Mouse (Mus musculus) MEL (cell line): Measurements from ENCODE around the gene Nubpl. TPM values are rescaled to one million over a fixed set of nuclear protein-coding genes. Genes with fewer than 3 reads are reported as not detected.

ENCODE experiments used
- DNase-seq: peaks from one replicate; pipeline ENCODE4 v3.0.0; 2011; ENCODE audit warnings: low read depth, low spot score
- H3K27ac ChIP-seq: 2 replicates; pipeline ENCODE4 v1.5.1; 2012; ENCODE audit warnings: low read depth, mild to moderate bottlenecking, control low read depth, low read length, moderate library complexity; ENCODE audit not compliant: control insufficient read depth
- H3K27me3 ChIP-seq, 2 experiments: fragments of 150-350 bp in 1 of 2; sonication (generic) in 1 of 2; 2 replicates each; pipeline ENCODE4 v1.6.1; 2012; ENCODE audit warnings: low read length in 2 of 2, mild to moderate bottlenecking in 2 of 2, improper control_type of control experiment in 1 of 2, moderate library complexity in 1 of 2; ENCODE audit not compliant: insufficient read depth in 2 of 2, control insufficient read depth in 1 of 2
- H3K36me3 ChIP-seq, 2 experiments: 2 replicates each; pipeline ENCODE4 v1.6.1; 2012 to 2014; ENCODE audit warnings: low read length in 2 of 2, improper control_type of control experiment in 1 of 2, inconsistent platforms in 1 of 2, mild to moderate bottlenecking in 1 of 2; ENCODE audit not compliant: insufficient read depth in 2 of 2, control insufficient read depth in 1 of 2
- H3K4me1 ChIP-seq, 2 experiments: fragments of 150-350 bp in 1 of 2; sonication (generic) in 1 of 2; 2 replicates each; pipeline ENCODE4 v1.6.1; 2012; ENCODE audit warnings: low read length in 2 of 2, improper control_type of control experiment in 1 of 2, mild to moderate bottlenecking in 1 of 2; ENCODE audit not compliant: insufficient read depth in 2 of 2, control insufficient read depth in 1 of 2
- H3K4me3 ChIP-seq, 2 experiments: fragments of 150-350 bp in 1 of 2; sonication (generic) in 1 of 2; 2 replicates each; pipeline ENCODE4 v1.5.1; 2012; ENCODE audit warnings: low read depth in 2 of 2, low read length in 2 of 2, mild to moderate bottlenecking in 2 of 2, moderate library complexity in 2 of 2, control low read depth in 1 of 2, improper control_type of control experiment in 1 of 2; ENCODE audit not compliant: control insufficient read depth in 1 of 2, insufficient read depth in 1 of 2
- H3K79me2 ChIP-seq: 2 replicates; pipeline ENCODE4 v1.6.1; 2012; ENCODE audit warnings: mild to moderate bottlenecking, low read length, moderate library complexity; ENCODE audit not compliant: control insufficient read depth, poor library complexity, insufficient read depth
- H3K9ac ChIP-seq: 2 replicates; pipeline ENCODE4 v1.6.1; 2012; ENCODE audit warnings: low read depth, mild to moderate bottlenecking, control low read depth, low read length, moderate library complexity; ENCODE audit not compliant: control insufficient read depth, poor library complexity, severe bottlenecking
- H3K9me3 ChIP-seq: fragments of 150-350 bp; sonication (generic); replicated peaks from 2 replicates; pipeline ENCODE4 v1.6.1; 2012; ENCODE audit warnings: mild to moderate bottlenecking, low read length, improper control_type of control experiment, moderate library complexity; ENCODE audit not compliant: insufficient read depth
- CTCF ChIP-seq, 3 experiments: IDR thresholded peaks in 2 of 3; conservative IDR thresholded peaks in 1 of 3; 2 replicates each; pipeline ENCODE4 v1.5.1; 2011 to 2012; ENCODE audit warnings: low read length in 3 of 3, low read depth in 2 of 3, mild to moderate bottlenecking in 2 of 3, improper control_type of control experiment in 1 of 3, inconsistent platforms in 1 of 3, mixed read lengths in 1 of 3, moderate library complexity in 1 of 3; ENCODE audit not compliant: control insufficient read depth in 1 of 3, insufficient read depth in 1 of 3, poor library complexity in 1 of 3, severe bottlenecking in 1 of 3
- EP300 ChIP-seq, 2 experiments: IDR thresholded peaks; 2 replicates each; pipeline ENCODE4 v1.6.1; 2011; ENCODE audit warnings: improper control_type of control experiment in 2 of 2, low read length in 2 of 2, low read depth in 1 of 2, mild to moderate bottlenecking in 1 of 2
- ETS1 ChIP-seq: IDR thresholded peaks from 2 replicates; pipeline ENCODE4 v1.6.1; 2012; ENCODE audit warnings: low read depth, mild to moderate bottlenecking, inconsistent platforms, low read length, improper control_type of control experiment, moderate library complexity
- GATA1 ChIP-seq: IDR thresholded peaks from 2 replicates; pipeline ENCODE4 v1.6.1; 2011; ENCODE audit warnings: low read depth, low read length, improper control_type of control experiment
- MAFK ChIP-seq: IDR thresholded peaks from 2 replicates; pipeline ENCODE4 v1.6.1; 2011; ENCODE audit warnings: low read depth, mild to moderate bottlenecking, low read length, improper control_type of control experiment, borderline replicate concordance
- MEF2A ChIP-seq: IDR thresholded peaks from 2 replicates; pipeline ENCODE4 v1.6.1; 2014; ENCODE audit warnings: low read depth, mild to moderate bottlenecking, inconsistent platforms, low read length, improper control_type of control experiment; ENCODE audit not compliant: poor library complexity, insufficient replicate concordance, severe bottlenecking; ENCODE audit errors: extremely low read depth
- NELFE ChIP-seq: IDR thresholded peaks from 2 replicates; pipeline ENCODE4 v1.6.1; 2011; ENCODE audit warnings: low read depth, low read length, improper control_type of control experiment
- POLR2AphosphoS5 ChIP-seq: IDR thresholded peaks from 2 replicates; pipeline ENCODE4 v1.6.1; 2012; ENCODE audit warnings: low read depth, borderline replicate concordance, mild to moderate bottlenecking, inconsistent platforms, low read length, moderate library complexity, mixed read lengths
- RCOR1 ChIP-seq: IDR thresholded peaks from 2 replicates; pipeline ENCODE4 v1.6.1; 2012; ENCODE audit warnings: low read depth, mild to moderate bottlenecking, inconsistent platforms, low read length, improper control_type of control experiment
- TAL1 ChIP-seq: IDR thresholded peaks from 2 replicates; pipeline ENCODE4 v1.6.1; 2012; ENCODE audit warnings: mild to moderate bottlenecking, inconsistent platforms, low read length, moderate library complexity, mixed read lengths
- TCF12 ChIP-seq: IDR thresholded peaks from 2 replicates; pipeline ENCODE4 v1.6.1; 2014; ENCODE audit warnings: low read depth, mild to moderate bottlenecking, inconsistent platforms, low read length, improper control_type of control experiment, moderate library complexity
- UBTF ChIP-seq: IDR thresholded peaks from 2 replicates; pipeline ENCODE4 v1.6.1; 2012; ENCODE audit warnings: low read depth, mild to moderate bottlenecking, inconsistent platforms, low read length, improper control_type of control experiment, moderate library complexity, borderline replicate concordance; ENCODE audit not compliant: insufficient read depth
- USF2 ChIP-seq, 2 experiments: IDR thresholded peaks; 2 replicates each; pipeline ENCODE4 v1.6.1; 2011 to 2012; ENCODE audit warnings: improper control_type of control experiment in 2 of 2, low read length in 2 of 2, borderline replicate concordance in 1 of 2, inconsistent platforms in 1 of 2, low read depth in 1 of 2, mild to moderate bottlenecking in 1 of 2; ENCODE audit not compliant: insufficient read depth in 1 of 2
- ZKSCAN1 ChIP-seq: IDR thresholded peaks from 2 replicates; pipeline ENCODE4 v1.6.1; 2012; ENCODE audit warnings: low read depth, mild to moderate bottlenecking, inconsistent platforms, low read length, improper control_type of control experiment, moderate library complexity
- ZNF384 ChIP-seq: IDR thresholded peaks from 2 replicates; pipeline ENCODE4 v1.6.1; 2012; ENCODE audit warnings: low read depth, mild to moderate bottlenecking, inconsistent platforms, low read length, improper control_type of control experiment
- polyA plus RNA-seq, 2 experiments: library from polyadenylated mRNA; stranded (reverse) in 1 of 2; unstranded in 1 of 2; fragments of >175 nt in 1 of 2; fragments of >200 nt in 1 of 2; gene quantifications; 2 replicates each; pipeline versions ENCODE4 v1.2.1 to v1.2.4; 2012; ENCODE audit warnings: low replicate concordance in 2 of 2, low read depth in 1 of 2; ENCODE audit not compliant: insufficient read length in 2 of 2, insufficient read depth in 1 of 2, missing spikeins in 1 of 2
- total RNA-seq: library from RNA; depleted of rRNA; stranded (reverse); fragments of 300-350 nt; gene quantifications from 2 replicates; pipeline ENCODE4 v1.2.3, GENCODE M21; 2012

The Nubpl gene
- total and polyA plus RNA-seq, 3 experiments = 4.7 to 5.2 TPM; not detected in 1

- TF ChIP-seq EP300 (IDR thresholded peaks at IDR 0.05; ENCODE audit: low read depth in 1 of 2, low read length in 2 of 2) = no peak
- no peak for TF ChIP-seq ZKSCAN1
- no peak for TF ChIP-seq CTCF (IDR thresholded peaks at IDR 0.05 in 2 of 3, conservative IDR thresholded peaks at IDR 0.05 in 1 of 3; ENCODE audit: control insufficient read depth in 1 of 3, insufficient read depth in 1 of 3, low read depth in 2 of 3, low read length in 3 of 3, poor library complexity in 1 of 3, severe bottlenecking in 1 of 3)
- Histone ChIP-seq H3K36me3 (no peaks in the 10 kb centered on the region), H3K9ac (no peak overlapping the region), H3K9me3 (no peaks in the 10 kb centered on the region), H3K4me3 (no peak overlapping the region), H3K79me2 (no peaks in the 10 kb centered on the region), H3K27ac (no peak overlapping the region), H3K4me1 (no peaks in the 10 kb centered on the region), H3K27me3 (no peaks in the 10 kb centered on the region)
- DNase-seq = no peak
These were observed 111.6 kb downstream of the Nubpl start for GRCm38 (mm10) chr12:52209121-52209610.

GRCm38 (mm10) chr12:52211144-52211543, 113.6 kb downstream of the Nubpl start:
- H3K27me3 ChIP-seq = no peaks in the 10 kb centered on the region
- H3K27ac ChIP-seq = no peak overlapping the region
- no peak for TF ChIP-seq POLR2AphosphoS5
- no peak for TF ChIP-seq TCF12
- no peak for TF ChIP-seq UBTF
- no peaks in the 10 kb centered on the region for H3K4me1 ChIP-seq
- no peaks in the 10 kb centered on the region for H3K79me2 ChIP-seq
- no peak overlapping the region for H3K9ac ChIP-seq
- no peak overlapping the region for H3K4me3 ChIP-seq
- H3K36me3 ChIP-seq = no peaks in the 10 kb centered on the region; a peak in 1 of 4 replicates
- DNase-seq = no peak
- no peaks in the 10 kb centered on the region for H3K9me3 ChIP-seq

GRCm38 (mm10) chr12:52214837-52215236, 117.3 kb downstream of the Nubpl start:
- H3K27ac ChIP-seq = no peak overlapping the region
- DNase-seq = peak; percentile 13
- no peak overlapping the region for H3K9ac ChIP-seq
- no peaks in the 10 kb centered on the region; a peak in 1 of 4 replicates for H3K36me3 ChIP-seq
- no peaks in the 10 kb centered on the region for H3K27me3 ChIP-seq
- H3K9me3 ChIP-seq = no peaks in the 10 kb centered on the region
- TF ChIP-seq POLR2AphosphoS5 = no peak
- TF ChIP-seq EP300 (IDR thresholded peaks at IDR 0.05; ENCODE audit: low read depth in 1 of 2, low read length in 2 of 2) = peak; percentile 39 to 60; a peak in 3 of 4 replicates
- TF ChIP-seq RCOR1 = peak; percentile 82
- TF ChIP-seq MEF2A = peak; percentile 84; the same call in 1 of the 2 replicates
- TF ChIP-seq MAFK = no peak
- TF ChIP-seq GATA1 = peak; percentile 48; the same call in 1 of the 2 replicates
- TF ChIP-seq TAL1 = 0 out of 2 replicates have a peak, but pooled peaks have one; percentile 14
- TF ChIP-seq ETS1 = peak; percentile 52
- peak; percentile 32; the same call in 1 of the 2 replicates for TF ChIP-seq TCF12
- TF ChIP-seq USF2 (IDR thresholded peaks at IDR 0.05; ENCODE audit: borderline replicate concordance in 1 of 2, insufficient read depth in 1 of 2, low read depth in 1 of 2, low read length in 2 of 2) = no peak
- TF ChIP-seq NELFE = no peak
- TF ChIP-seq ZNF384 = peak; percentile 51
- no peak overlapping the region for H3K4me3 ChIP-seq
- no peaks in the 10 kb centered on the region for H3K4me1 ChIP-seq
- no peaks in the 10 kb centered on the region for H3K79me2 ChIP-seq
